Mouse (Mus musculus): ENCODE results near the gene Aoc3.
A peak's percentile ranks its signal among the peaks of the same experiment; 100 is the strongest.
"Not testable (repeated sequence)": the region's sequence is repeated elsewhere in the genome, so short reads cannot be mapped to it uniquely, and the experiment has no call there.

The Aoc3 gene

GRCm38 (mm10) chr11:101328941-101329635 is 1.3 kb upstream of the Aoc3 start:
- peak; percentile 16 for DNase-seq (ENCODE audit: low spot score)

GRCm38 (mm10) chr11:101330961-101331360 is 556 bp downstream of the Aoc3 start:
- not testable (repeated sequence) for DNase-seq (ENCODE audit: low spot score)

- DNase-seq (ENCODE audit: low spot score): no peak
Measured at GRCm38 (mm10) chr11:101332537-101332936, 2.1 kb downstream of the Aoc3 start.

GRCm38 (mm10) chr11:101334023-101334422 is 3.6 kb downstream of the Aoc3 start:
- DNase-seq (ENCODE audit: low spot score): no peak

GRCm38 (mm10) chr11:101334516-101334915 is 4.1 kb downstream of the Aoc3 start:
- no peak for DNase-seq (ENCODE audit: low spot score)

GRCm38 (mm10) chr11:101335685-101336084 is 5.3 kb downstream of the Aoc3 start:
- no peak for DNase-seq (ENCODE audit: low spot score)

- peak; percentile 82 for DNase-seq (ENCODE audit: low spot score)
Measured at GRCm38 (mm10) chr11:101338123-101338760, 7.8 kb downstream of the Aoc3 start.

- no peak for DNase-seq (ENCODE audit: low spot score)
Measured at GRCm38 (mm10) chr11:101347083-101347775, 16.8 kb downstream of the Aoc3 start.

GRCm38 (mm10) chr11:101348774-101349173 is 18.4 kb downstream of the Aoc3 start:
- no peak for DNase-seq (ENCODE audit: low spot score)

- DNase-seq (ENCODE audit: low spot score): no peak
Measured at GRCm38 (mm10) chr11:101349216-101349615, 18.8 kb downstream of the Aoc3 start.

GRCm38 (mm10) chr11:101351100-101351720 is 20.8 kb downstream of the Aoc3 start:
- DNase-seq (ENCODE audit: low spot score): no peak

GRCm38 (mm10) chr11:101351721-101352111 is 21.3 kb downstream of the Aoc3 start:
- no peak for DNase-seq (ENCODE audit: low spot score)

GRCm38 (mm10) chr11:101353436-101353835 is 23.0 kb downstream of the Aoc3 start:
- no peak for DNase-seq (ENCODE audit: low spot score)

GRCm38 (mm10) chr11:101354438-101355010 is 24.1 kb downstream of the Aoc3 start:
- no peak for DNase-seq (ENCODE audit: low spot score)

- DNase-seq (ENCODE audit: low spot score): no peak
Measured at GRCm38 (mm10) chr11:101355916-101356315, 25.5 kb downstream of the Aoc3 start.

GRCm38 (mm10) chr11:101357505-101358182 is 27.2 kb downstream of the Aoc3 start:
- DNase-seq (ENCODE audit: low spot score): no peak

- no peak for DNase-seq (ENCODE audit: low spot score)
Measured at GRCm38 (mm10) chr11:101359776-101360175, 29.4 kb downstream of the Aoc3 start.

- DNase-seq (ENCODE audit: low spot score): no peak
Measured at GRCm38 (mm10) chr11:101360651-101361113, 30.3 kb downstream of the Aoc3 start.

- no peak for DNase-seq (ENCODE audit: low spot score)
Measured at GRCm38 (mm10) chr11:101364531-101364931, 34.1 kb downstream of the Aoc3 start.

GRCm38 (mm10) chr11:101367326-101367935 is 37.0 kb downstream of the Aoc3 start, which contains the start of gene G6pc:
TSS of gene G6pc (plus strand) at chr11:101367561.
- no peak for DNase-seq (ENCODE audit: low spot score)

- no peak for DNase-seq (ENCODE audit: low spot score)
Measured at GRCm38 (mm10) chr11:101370141-101370540, 39.7 kb downstream of the Aoc3 start.
